Mouse (Mus musculus): ENCODE measurements at regions not wholly inside any gene's neighbourhood (a gene's known extent, or its start where the extent isn't known, plus 50 kb on each side); places are given as distances from the start of the nearest gene placed in this dataset.

DNA sequence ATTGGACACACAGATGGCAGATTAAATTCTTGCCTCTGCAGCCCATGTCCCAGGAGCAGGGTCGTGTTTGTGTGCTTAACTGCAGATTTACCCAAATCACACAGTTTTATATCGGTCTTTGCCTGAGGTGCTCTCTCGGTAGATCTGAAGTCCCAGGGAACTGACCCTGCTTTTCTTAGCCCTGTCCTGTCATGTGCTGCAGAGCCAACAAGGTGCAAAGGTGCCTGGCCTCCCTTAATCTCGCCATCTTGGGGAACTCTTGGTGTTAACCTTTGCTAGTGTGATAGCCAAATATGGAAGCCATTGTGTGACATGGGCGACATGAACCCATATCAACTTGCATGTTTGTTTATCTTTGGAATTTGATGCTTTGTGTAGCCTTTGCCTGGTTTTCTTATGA lies 107.1 kb upstream of the Lyplal1 start:
- no peak for DNase-seq

DNA sequence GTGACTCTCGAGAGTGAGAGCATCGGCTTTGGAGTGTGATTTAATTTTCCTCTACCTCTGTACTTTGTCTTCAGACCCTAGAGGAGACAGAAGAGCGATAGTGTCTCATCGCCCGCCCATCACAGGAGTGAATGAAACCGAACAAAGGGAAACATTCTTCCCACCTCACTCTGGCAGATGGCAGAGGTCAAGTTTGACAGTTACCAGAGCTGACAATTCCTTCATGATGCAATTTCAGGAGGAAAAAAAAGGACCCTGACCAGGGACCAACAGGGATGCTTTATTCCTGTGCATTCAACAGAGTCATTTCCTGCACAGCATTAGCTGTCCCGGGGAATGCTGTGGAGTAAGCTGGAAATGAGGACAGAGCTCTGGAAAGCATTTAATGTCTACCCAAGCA lies 106.3 kb upstream of the Lyplal1 start:
- DNase-seq, result peak; percentile 35

DNA sequence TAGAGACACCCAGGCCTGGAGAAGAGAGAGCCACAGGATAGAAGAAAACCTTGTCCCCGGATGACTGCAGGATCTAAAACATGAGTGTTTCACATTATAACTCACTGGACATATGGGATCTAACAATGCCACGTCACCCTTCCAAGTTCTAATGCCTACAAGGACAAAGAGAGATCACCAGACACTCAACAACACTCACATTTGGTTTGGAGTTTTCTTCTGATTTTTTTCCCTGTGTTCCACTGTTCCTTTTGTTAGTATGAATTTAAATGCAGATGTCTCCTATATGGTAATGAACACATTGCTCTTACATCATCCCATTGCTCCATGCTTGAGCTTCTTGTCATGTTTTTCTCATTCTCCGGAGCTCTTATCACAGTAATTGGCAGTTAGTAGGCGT lies 101.9 kb upstream of the Lyplal1 start:
- DNase-seq, result peak; percentile 7

DNA sequence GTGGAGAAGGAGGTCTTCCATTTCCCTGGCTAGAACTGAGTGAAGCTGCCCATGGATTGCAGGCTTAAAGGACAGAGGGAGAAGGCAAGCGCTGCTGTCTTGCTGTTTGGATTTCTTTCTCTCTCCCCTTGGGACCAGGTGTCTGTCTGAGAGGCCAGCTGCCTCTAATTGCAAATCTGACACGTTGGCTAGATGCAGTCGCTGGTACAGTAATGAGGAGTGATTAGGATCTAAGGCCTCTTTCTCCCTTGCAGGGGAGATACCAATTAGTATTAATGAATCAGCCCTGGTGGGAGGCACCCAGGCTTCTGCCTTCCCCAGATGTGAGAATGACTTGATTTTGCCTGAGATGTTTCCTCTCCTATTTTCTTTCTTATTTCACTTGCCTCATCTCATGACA lies 100.1 kb upstream of the Lyplal1 start:
- peak; percentile 56 for DNase-seq

DNA sequence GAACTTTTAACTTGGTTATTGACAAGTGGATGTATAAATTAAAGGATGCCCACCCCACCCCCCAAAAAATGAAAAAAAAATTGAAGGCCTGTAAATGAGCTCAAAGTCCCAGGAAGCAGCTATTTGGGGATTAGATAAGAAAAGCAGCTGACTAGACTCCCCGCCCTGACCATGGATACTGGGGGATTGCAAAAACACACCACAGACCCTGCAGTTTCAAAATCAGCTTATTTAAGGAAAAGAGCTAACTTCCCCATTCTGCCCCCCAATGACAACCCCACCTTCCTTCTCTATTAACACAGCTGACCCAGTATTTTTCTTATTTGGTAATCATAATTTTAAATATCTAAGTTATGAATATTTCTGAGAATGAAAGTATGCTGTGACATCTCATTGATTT lies 87.0 kb upstream of the Lyplal1 start:
- no peak for DNase-seq

DNA sequence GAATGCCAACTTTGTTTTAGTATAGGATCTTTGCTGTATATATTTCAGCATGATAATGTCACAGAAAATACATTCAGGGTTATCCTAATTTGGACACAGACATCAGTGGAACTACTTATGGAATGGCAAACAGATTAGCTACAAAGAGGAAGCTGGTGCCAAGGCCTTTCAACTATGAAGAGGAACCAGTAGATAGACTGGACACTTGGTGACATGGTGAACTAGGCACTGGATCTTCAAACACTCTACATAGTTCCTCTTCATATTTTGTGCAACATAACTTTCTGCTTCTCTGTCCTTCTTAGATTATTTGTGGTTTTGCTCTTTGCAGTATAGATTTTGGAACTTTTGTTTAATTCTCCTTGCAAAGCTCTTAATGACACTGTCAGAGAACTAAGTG lies 85.4 kb upstream of the Lyplal1 start:
- no peak for DNase-seq

DNA sequence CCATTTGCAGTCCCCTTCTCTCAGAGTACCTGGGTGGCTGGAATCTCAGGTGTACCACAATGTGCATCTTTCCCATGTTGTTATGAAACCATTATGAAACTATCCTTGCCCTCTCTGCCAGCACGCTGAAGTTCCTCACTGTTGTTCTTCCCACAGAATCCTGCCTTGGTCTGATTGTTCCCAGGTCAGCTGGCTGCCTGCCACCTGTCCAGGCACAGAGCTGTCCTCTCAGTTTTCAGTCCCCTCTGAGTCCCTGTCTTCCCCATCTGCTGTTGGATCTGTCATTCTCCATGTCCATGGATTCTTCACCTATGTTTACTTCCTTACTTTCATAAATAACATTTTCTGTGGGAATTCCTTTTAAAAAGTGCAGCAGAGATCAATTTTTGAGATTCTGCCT lies 81.3 kb upstream of the Lyplal1 start:
- no peak for DNase-seq

DNA sequence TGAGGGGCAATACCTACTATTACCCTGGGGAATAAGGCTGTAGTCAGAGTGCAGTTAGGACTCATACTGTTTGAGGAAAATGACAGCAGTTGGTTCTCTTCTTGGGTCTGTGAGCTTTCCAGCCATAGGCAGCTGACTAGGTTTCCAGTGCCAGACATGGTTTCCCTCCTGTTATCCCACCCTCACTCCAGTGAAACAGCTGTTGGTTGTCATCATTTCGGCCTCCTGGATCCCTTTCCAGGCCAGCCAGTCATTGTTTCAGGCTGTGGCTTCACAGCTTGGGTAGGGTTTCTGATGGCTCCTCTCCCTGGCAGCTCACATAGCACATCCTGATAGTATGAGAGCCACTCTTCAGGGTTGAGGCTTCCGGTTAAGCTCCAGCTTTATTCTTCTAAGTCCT lies 79.9 kb upstream of the Lyplal1 start:
- peak; percentile 97 for DNase-seq

DNA sequence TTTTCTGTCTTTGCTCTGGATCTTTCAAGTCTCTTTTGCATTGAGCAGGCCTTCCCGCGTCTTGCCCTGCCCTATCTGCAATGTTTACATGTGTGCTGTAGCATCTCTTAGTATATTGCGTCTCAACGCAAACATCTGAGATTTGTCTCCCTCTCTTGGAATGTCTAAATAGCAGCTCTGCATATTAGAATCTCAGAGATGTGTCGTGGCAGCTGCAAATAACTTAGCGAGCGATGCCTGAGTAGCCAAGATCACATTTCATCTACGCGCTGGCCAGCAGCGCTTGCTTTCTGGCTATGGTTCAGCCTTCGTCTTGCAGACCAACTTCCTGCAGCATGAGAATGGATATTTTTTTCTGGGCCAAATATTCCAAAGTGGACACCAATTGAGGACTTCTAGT lies 72.3 kb upstream of the Lyplal1 start:
- peak; percentile 95 for DNase-seq

DNA sequence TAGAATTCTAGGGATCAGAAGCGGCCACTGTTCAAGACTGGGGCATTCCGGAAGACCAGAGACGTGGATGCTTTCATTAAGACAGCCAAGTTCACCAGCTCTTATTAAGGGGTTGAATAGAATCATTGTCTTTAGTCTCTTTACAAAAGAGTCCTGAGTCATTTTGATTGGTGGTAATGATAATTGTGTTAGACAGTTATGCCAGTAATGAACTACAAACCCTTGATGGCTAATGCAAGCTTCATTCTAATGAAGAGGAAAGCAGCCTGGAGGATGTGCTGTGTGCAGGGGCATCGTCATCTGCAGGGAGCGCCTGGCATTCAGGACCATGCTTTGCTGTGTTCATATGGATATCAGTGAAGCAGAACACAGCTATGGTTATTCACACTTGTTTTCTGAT lies 70.3 kb upstream of the Lyplal1 start:
- DNase-seq, result no peak

DNA sequence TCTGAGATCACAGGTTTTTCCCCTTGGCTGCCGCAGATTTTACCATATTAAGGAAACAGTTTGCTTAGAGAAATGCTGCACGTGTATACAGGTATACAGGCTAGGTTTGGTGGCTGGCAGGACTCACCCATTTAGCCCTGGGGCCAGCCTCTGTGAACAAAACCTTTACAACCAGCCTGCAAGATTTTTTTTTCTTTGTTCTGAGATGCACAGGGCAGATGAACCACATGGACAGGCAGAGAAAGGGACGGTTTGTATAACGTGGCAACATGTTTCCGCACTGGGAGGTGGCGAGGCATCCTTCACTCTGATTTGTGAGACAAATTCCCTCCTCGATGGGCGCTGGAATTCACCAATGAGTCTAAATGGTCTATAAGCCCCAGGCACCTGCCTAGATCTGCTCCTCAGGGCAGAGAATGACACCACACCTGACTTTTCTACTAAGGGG lies 66.1 kb upstream of the Lyplal1 start:
- no peak for DNase-seq

DNA sequence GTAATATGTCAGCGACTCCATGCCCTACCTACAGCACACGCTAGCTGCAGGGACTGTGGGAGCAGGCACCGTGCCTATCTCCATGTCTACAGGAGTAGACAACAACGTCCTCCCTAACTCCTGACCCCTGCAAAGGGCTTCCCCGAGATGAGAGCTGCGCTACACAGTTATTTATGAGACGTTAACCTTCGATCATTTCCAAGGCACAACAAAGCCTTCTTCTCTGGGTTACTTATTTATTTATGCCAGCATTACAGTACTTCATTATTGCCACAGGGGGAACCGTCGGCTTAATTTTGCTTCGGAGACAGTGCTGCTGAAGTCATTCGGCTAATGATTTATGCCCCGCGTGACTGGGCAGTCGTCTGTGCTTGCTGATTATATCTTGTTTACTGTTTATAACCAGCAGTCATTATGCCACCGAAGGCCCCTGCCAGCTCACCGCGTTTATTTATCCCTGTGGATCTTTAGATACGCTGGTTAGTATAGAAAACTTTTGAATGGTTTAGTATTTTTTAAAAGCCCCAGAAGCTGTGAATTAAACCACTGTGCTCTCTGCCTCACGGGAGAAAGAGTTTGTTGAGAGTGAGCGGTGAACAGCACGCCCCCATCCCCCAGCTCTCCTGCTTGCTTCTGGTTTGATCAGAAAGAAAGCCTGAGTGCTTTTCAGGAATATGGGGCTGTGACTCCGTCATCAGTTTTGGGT lies 65.5 kb upstream of the Lyplal1 start:
- DNase-seq, result peak; percentile 95

DNA sequence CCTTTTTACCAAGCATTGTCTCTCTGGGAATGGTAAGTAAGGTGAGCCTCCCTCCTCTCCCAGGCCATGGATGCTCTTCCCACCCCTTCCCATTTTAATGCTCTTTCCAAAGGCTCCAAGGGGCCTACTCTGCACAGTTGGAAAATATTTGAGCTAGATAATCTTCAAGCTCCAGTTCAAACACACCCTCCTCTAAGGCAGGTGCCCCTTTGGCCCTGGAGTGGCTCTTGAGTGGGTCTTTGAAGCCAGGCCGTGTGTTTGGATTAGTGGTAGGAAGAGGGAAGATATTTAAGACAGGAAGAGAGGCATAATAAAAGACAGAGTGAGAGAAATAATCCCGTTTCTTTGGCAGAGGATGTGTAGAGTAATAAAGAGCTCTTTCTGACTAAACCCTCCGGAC lies 59.9 kb upstream of the Lyplal1 start:
- DNase-seq, result peak; percentile 33

DNA sequence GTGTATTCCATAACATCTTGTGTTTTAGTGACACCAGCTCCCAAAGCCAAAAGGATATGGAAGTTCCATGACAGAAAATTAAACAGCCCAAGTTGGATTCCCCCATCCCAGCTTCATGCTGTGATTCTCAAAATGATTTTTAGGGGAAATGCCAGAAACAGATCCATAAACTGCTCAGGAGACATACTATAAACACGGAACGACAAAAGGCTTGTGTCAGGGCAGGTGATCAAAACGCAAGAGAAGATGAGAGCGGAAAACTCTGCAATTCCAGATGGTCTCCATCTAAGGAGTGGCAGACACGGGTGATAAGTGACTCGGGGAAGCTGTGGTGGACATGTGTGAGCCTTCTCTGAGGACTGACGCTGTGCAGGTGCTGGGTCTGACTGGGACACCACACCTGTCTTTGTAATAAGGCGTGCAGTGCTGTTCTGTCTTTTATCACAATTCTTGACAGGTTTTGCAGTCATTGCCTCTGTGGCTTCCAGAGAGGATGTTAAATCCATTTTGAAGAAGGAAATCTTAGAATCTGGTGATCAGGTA lies 56.4 kb upstream of the Lyplal1 start:
- DNase-seq, result peak; percentile 73

DNA sequence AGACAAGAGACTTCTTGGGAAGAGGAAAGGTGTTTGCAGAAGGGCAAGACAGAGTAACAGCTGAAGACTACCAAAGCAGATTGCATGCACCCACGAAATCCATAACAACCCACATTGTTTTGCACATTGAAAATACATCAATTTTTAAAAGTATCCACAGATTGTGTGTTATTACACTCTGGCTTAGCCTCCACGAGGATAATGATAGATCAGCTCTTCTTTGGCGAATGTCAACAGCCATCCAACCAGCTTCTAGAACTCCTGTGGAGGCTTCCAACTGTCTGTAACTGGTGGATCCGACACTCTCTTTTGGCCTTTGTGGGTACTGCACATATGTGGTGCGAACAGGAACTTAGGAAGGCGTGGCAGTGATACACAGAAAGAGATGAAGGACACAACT lies 54.6 kb upstream of the Lyplal1 start:
- no peak for DNase-seq

Data from heart, adult 11 months (tissue).